Mouse (Mus musculus) kidney, adult 2 months (tissue): ENCODE measurements around the gene Strn4.
A peak's percentile ranks its signal among the peaks of the same experiment; 100 is the strongest.

Experiments
- CTCF ChIP-seq: fragments of 200-500 bp; conservative IDR thresholded peaks from 2 replicates; pipeline ENCODE4 v1.5.1; 2011; ENCODE audit warnings: low read depth, mild to moderate bottlenecking, control low read depth, low read length, moderate library complexity, mixed read lengths; ENCODE audit not compliant: insufficient read depth, insufficient read length
- POLR2A ChIP-seq: fragments of 200-500 bp; IDR thresholded peaks from one replicate; pipeline ENCODE4 v1.6.1; 2011; ENCODE audit warnings: low read depth, low read length, control low read depth

DNA sequence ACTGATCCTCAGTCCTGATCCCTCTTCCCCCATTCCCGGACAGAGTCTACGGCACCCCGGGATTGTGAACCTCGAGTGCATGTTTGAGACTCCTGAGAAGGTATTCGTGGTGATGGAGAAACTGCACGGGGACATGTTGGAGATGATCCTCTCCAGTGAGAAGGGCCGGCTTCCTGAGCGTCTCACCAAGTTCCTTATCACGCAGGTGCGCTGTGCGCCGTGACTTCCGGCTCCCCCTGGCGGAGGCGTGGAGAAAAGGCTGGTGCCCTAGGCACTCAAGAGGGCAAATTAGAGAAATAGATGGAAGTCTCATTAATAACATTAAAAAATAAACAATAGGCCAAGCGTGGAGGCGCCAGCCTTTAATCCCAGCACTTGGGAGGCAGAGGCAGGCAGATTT lies 42.6 kb downstream of the Strn4 start:
- peak; percentile 72 for TF ChIP-seq CTCF
- no peak for TF ChIP-seq POLR2A
